Mouse (Mus musculus) gastrocnemius, postnatal 36 days (tissue): ENCODE measurements around the gene Tedc2. TPM values are rescaled to one million over a fixed set of nuclear protein-coding genes. Genes with fewer than 3 reads are reported as not detected.

ENCODE experiments used
- DNase-seq, 2 experiments: peaks; one replicate each; pipeline ENCODE4 v3.0.0; 2022
- intact Hi-C: fragments of 180-260 bp; cut with DNase I; formaldehyde crosslinking; loops from one replicate; pipeline ENCODE4 v1.15.1; 2025
- long read RNA-seq, 2 experiments: library from polyadenylated mRNA; stranded (forward); transcript quantifications; one replicate each; pipeline ENCODE4 v2.0.0; 2021
- total RNA-seq, 2 experiments: library from RNA; stranded (reverse); gene quantifications; 2 replicates each; pipeline ENCODE4 v1.2.3; 2021

The Tedc2 gene
- 1 to 10 TPM in 1 of 2 experiments, under 1 TPM in 1; 0.96 to 1.1 TPM for total RNA-seq
- long read RNA-seq, experiment 1 = 0 reads
- long read RNA-seq, experiment 2, partial matches to known transcripts = 0 of 3 reads
- long read RNA-seq, experiment 2, other reads (novel, unspliced or antisense) = 1 of 3 reads

- intact Hi-C loops = no loop called here
- peak; percentile 91 to 93 for DNase-seq
These were observed at the start of gene Tedc2 for GRCm38 (mm10) chr17:24220435-24221411. TSS of gene Tedc2 (minus strand) at chr17:24220851.

DNA sequence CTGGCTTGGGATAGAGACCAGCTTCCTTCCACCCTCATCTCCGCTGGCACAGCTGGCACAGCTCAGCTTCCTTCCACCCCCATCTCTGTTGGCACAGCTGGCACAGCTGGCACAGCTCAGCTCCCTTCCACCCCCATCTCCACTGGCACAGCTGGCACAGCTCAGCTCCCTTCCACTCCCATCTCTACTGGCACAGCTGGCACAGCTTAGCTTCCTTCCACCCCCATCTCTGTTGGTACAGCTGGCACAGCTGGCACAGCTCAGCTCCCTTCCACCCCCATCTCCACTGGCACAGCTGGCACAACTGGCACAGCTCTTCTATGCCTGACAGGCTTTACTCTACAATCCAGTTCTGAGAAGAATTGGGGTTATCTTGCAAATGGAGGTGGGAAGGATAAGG is 46.5 kb upstream of the Tedc2 start:
- no peak for DNase-seq
- intact Hi-C loops = no loop called here

GRCm38 (mm10) chr17:24264766-24265165 is 44.1 kb upstream of the Tedc2 start:
- no peak for DNase-seq
- intact Hi-C loops = no loop called here

GRCm38 (mm10) chr17:24260516-24260915 is 39.9 kb upstream of the Tedc2 start:
- DNase-seq = no peak
- intact Hi-C loops = no loop called here

- DNase-seq = no peak
- intact Hi-C loops = no loop called here
These were observed 39.1 kb upstream of the Tedc2 start for GRCm38 (mm10) chr17:24259702-24260101.

DNA sequence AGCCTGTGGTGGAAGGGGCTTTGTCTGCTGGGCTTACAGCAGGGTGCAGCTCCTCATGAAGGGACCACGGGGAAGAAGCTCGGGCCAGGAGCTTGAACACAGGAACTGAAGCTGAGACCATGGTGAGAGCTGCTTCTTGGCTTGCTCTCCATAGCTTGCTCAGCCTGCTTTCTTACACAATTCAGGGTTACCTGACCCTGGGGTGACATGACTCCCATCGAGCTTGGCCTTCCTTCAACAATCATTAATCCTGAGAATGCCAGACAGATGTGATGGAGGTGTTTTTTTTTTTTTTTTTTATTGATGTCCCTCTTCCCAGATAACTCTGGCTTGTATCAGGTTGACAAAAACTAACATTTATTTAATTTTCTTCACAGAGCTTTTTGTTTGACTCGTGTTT is 38.3 kb upstream of the Tedc2 start:
- intact Hi-C loops = no loop called here
- no peak for DNase-seq

GRCm38 (mm10) chr17:24252329-24252728 is 31.7 kb upstream of the Tedc2 start:
- intact Hi-C loops = no loop called here

GRCm38 (mm10) chr17:24251320-24252069 is 30.8 kb upstream of the Tedc2 start, which contains the start of gene Ccnf:
TSS of gene Ccnf (minus strand) at chr17:24251484.
- DNase-seq = peak; percentile 89 to 92
- intact Hi-C loops = no loop called here

More at GRCm38 (mm10) chr17:24252329-24252728, 31.7 kb upstream of the Tedc2 start:
- no peak for DNase-seq

- DNase-seq = no peak
- intact Hi-C loops = no loop called here
These were observed 30.3 kb upstream of the Tedc2 start for GRCm38 (mm10) chr17:24250988-24251319.

DNA sequence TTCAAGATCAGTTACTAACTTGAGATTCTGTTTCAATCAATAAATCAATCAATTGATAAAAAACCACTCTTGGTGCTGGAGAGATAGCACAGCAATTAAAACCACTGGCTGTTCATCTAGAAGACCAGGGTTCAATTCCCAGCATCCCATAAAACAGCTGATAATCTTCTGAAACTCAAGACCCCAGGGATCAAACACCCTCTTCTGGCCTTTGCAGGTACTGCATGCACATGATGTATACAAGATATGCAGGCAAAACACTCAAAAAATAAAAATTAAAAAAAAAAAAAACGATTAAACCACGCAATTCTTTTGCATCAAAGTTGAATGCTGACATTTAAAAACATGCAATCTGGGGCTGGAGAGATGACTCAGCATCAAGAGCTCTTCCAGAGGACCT is 28.0 kb upstream of the Tedc2 start:
- DNase-seq = no peak
- intact Hi-C loops = no loop called here

GRCm38 (mm10) chr17:24244061-24244460 is 23.4 kb upstream of the Tedc2 start:
- intact Hi-C loops = loop anchor here (5.0 kb wide), 1 partner anchor 72 kb away; no protein-coding TSS in a partner anchor
- DNase-seq = no peak

- intact Hi-C loops = loop anchor here (5.0 kb wide), 1 partner anchor 71 kb away; no protein-coding TSS in a partner anchor
- DNase-seq = no peak
These were observed 22.8 kb upstream of the Tedc2 start for GRCm38 (mm10) chr17:24243311-24243969.

DNA sequence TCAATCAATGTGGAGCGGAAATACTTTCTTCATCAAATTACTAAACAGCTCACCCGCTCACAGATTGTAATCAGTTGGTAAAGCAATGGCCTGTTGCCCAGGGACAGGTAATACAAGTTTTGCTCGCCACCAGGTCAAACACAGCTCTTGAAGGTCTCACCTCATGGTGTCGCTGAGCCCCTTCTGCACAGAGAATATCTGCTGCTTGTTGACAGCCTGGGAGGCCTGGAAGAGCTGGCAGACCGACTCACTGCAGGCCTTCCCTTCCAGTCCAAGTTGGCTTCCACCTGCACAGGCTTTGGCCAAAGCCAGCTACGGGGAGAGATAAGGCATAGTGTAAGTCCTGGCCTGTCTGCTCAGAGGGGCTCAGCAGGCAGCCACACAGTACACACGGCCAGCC is 16.3 kb upstream of the Tedc2 start:
- no peak for DNase-seq
- intact Hi-C loops = no loop called here

- intact Hi-C loops = no loop called here
- no peak for DNase-seq
These were observed 15.8 kb upstream of the Tedc2 start for GRCm38 (mm10) chr17:24236479-24236878.

DNA sequence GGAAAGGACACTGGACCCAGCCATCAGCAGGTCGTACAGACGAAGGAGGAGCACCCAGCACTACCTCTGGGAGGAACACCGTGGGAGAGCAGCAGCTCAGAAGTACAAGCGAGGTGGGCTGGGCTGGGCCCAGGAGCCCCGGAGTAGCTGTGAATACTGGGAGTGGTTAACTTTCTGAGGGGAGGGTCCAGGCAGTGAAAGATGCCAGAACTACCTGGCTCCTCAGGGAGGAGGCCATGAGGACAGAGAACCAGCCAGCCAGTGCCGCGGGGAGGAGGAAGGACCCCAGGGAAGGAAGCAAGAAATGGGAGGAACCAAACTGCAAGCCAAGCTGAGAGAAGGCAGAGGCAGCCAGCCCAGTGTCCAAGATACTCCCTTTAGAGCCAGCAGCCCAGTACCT is 7.3 kb upstream of the Tedc2 start:
- DNase-seq = no peak
- intact Hi-C loops = no loop called here

DNA sequence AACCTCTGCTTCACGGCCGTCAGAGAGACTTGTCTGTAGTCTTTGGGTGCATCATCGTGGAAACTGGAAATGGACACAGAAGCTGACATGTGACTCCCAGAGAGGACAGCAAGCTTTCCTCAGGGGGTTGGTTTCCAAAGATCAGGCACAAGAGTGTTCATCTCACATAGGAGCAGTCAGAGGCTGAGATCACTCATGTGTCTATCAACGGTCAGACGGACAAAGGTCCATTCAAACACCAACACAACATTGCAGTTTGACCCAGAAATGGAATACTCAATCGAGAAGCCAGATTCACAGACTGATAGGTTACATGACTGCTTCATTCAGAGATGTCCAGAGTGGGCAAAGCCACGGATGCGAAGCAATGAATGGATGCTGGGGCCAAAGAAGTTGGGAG is 6.1 kb upstream of the Tedc2 start:
- intact Hi-C loops = no loop called here

DNA sequence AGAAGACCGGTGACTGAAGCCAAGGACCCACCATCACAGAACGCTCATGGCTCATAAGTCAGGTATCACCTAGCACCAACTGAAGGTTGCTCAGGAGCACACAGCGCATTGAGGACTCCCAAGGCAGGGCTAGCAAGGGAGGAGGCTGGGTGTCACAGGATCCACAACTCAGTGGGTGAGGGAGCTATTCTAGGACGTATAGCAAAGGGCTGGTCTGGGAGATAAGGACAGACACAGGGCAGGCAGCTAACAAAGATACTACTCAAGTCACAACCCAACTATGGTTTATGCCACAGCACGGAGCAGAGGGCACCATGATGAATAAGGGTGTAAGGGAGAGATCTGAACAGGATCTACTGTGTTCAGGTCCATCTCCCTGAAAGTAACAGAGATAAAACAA is 5.2 kb upstream of the Tedc2 start:
- intact Hi-C loops = no loop called here
- no peak for DNase-seq

More for the DNA sequence above, 6.1 kb upstream of the Tedc2 start:
- no peak for DNase-seq

DNA sequence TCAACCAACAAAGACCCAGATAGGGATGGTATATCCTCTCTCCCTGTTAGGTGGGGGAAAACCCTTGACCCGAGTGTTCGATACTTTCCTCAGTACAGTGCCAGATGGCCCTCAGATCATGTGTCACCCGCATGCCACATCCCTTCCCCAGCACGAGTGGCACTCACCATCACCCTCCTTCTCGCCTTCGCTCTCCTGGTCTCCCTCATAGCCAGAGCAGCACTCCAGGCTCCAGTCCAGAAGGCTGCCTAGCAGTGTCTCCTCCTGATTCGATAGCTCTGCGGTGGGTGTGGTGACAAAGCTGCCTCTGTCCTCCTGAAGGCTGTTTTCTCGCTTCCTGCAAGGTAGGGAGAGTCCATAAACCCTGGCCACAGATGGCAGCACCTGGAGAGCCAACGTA is 4.1 kb upstream of the Tedc2 start:
- intact Hi-C loops = no loop called here
- no peak for DNase-seq

DNA sequence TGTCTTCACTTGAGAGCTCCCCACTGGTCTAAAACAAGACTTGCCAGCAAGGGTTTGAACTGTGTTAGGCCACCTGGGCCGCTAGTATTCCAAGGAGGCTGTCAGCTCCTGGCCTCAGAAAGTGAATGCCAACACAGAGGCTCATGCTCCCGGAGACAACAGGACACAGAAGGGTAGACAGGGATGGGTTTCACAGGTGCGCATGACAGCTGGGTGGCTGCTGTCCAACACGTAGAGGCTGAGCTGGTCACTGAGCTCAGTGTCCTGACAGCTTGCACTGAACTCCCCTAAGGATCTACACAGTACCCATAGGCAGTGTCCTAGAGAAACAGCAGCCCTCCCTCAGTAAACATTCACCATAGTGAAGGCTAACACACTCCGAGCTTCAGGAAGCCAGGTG is 2.9 kb upstream of the Tedc2 start:
- intact Hi-C loops = no loop called here
- no peak for DNase-seq

GRCm38 (mm10) chr17:24222653-24223052 is 2.0 kb upstream of the Tedc2 start:
- intact Hi-C loops = no loop called here
- DNase-seq = no peak

GRCm38 (mm10) chr17:24216836-24217235 is 3.8 kb downstream of the Tedc2 start:
- no peak for DNase-seq
- intact Hi-C loops = no loop called here
